Mouse (Mus musculus): Measurements from ENCODE around the gene Ncf1. TPM values are rescaled to one million over a fixed set of nuclear protein-coding genes. Genes with fewer than 3 reads are reported as not detected.

Gene Ncf1
- polyA plus RNA-seq, 1 experiment from 2014 or later = 2.7 TPM

DNA sequence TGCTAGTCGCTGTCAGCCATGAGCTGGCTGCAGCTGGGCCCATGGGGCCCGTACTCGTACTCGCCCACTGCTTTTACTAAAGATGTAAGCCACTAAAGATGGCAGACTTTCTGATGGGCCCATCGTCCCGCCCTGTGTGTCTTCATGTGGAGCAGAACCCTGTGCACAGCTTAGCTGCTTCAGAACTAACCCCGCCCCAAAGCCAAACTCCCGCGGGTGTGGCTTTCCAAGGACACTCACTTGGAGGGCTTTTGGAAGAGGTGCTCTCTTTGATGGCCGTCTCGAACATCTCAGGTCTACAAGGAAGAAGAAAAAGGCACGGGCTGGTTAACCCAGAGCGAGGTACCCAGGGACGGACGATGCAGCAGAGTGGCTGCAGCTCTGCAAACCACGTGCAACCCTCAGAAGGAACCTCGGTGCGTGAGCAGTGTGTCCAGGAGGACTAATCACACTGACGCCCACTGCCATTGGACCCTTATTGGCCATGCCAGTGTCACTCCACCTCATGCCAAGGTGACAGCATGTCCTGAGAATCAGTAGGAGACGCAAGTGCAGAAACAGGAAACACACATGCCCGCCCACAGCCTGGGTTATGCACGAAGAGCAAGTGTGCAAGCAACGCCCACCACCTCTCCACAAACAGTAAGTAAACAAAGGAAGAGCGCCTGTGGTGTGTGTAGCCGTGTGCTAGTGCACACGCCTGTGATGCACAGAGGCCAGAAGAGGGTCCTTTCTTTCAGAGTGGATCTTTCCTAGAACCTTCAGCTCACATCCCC, 14.4 kb upstream of the Ncf1 start:
- Histone ChIP-seq H3K27ac (replicated peaks) (no peak overlapping the region), H3K9me3 (no peaks in the 10 kb centered on the region), H3K4me1 (no peaks in the 10 kb centered on the region), H3K36me3 (peaks cover 100% of the 10 kb centered on the region), H3K4me2 (no peak overlapping the region), H3K4me3 (no peak overlapping the region), H3K27me3 (replicated peaks) (no peaks in the 10 kb centered on the region), H3K9ac (no peak overlapping the region)
- no peak for ATAC-seq (ENCODE audit: extremely low read depth, insufficient number of reproducible peaks, low FRiP score, low TSS enrichment)
- 91% methylated on average over 26 of the region's 26 CpGs for WGBS

DNA sequence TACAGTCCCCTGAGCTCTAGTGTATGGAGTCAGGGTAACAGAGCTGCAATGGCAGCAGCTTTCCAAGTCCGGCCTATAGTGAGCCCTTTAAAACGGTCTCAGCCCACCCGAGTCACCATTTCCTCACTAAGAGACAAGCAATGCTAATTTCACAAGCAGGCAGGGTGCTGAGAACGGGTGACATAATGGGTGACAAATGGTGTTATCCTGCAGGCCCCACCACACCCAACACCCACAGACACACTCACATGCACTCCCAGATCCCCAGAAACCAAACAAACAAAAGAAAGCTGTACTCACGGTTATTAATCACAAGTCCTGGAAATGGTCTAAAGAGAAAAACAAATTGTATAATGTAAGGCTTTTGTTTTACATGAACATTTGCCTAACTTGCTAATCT, 12.4 kb upstream of the Ncf1 start:
- H3K4me2 ChIP-seq = no peak overlapping the region
- no peak for ATAC-seq (ENCODE audit: extremely low read depth, insufficient number of reproducible peaks, low FRiP score, low TSS enrichment)
- 79% methylated on average over 5 of the region's 5 CpGs for WGBS

GRCm38 (mm10) chr5:134237936-134238760, 8.7 kb upstream of the Ncf1 start:
- Histone ChIP-seq H3K27ac (replicated peaks) (no peak overlapping the region), H3K4me2 (no peak overlapping the region), H3K9ac (no peak overlapping the region), H3K9me3 (no peaks in the 10 kb centered on the region), H3K4me3 (no peak overlapping the region), H3K27me3 (replicated peaks) (no peaks in the 10 kb centered on the region), H3K36me3 (peaks cover 78% of the 10 kb centered on the region), H3K4me1 (peaks cover 36% of the 10 kb centered on the region)
- WGBS = 90% methylated on average over 28 of the region's 28 CpGs
- no peak for ATAC-seq (ENCODE audit: extremely low read depth, insufficient number of reproducible peaks, low FRiP score, low TSS enrichment)

More for the DNA sequence above, 12.4 kb upstream of the Ncf1 start:
- H3K4me1 ChIP-seq = no peaks in the 10 kb centered on the region
- H3K27me3 ChIP-seq (replicated peaks) = no peaks in the 10 kb centered on the region
- peaks cover 100% of the 10 kb centered on the region for H3K36me3 ChIP-seq
- no peak overlapping the region for H3K27ac ChIP-seq (replicated peaks)
- no peaks in the 10 kb centered on the region for H3K9me3 ChIP-seq
- H3K9ac ChIP-seq = no peak overlapping the region
- no peak overlapping the region for H3K4me3 ChIP-seq

DNA sequence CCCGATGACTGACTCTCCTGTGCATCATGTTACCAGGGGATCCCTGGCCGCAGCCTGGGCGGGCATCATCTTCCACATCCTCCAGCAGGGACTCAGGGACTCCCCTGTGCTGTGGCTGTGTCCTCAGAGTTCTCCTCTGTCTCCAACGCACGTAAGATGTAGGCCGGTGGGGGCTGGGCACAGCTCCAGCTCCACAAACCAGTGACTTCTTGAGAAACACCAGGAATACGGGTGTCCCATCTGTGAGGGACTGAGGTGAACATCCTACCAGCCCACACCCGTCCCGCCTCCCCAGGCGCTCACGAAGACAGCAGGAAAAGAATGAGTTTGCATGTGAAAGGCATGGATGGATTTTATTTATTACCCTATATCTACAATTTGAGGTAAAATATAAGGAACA, 8.1 kb upstream of the Ncf1 start:
- ATAC-seq (ENCODE audit: extremely low read depth, insufficient number of reproducible peaks, low FRiP score, low TSS enrichment) = no peak
- no peaks in the 10 kb centered on the region for H3K27me3 ChIP-seq (replicated peaks)
- WGBS = 92% methylated on average over 11 of the region's 11 CpGs

DNA sequence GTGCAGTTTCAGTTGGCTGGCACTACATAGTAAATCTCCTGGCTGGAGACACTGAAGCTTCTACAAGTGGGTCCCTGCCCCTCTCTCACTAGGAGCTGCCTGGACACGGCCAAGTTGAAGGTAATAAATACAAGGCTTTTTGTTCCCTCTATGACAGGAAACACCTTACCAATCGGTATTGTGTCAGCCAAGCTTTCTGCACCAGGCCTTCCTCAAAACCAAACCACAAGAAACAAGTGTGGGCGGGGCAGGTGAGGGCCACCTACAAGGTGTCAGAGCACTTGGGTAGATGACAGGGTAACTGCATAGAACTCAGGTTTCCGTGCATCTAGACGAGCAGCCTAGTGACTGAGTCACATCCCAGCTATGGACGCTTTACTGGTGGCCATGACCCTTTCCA, 7.4 kb upstream of the Ncf1 start:
- no peak overlapping the region for H3K4me3 ChIP-seq
- H3K27ac ChIP-seq (replicated peaks) = 0 out of 2 replicates have a peak overlapping the region, but pooled peaks have one; percentile 53
- no peak for ATAC-seq (ENCODE audit: extremely low read depth, insufficient number of reproducible peaks, low FRiP score, low TSS enrichment)
- no peaks in the 10 kb centered on the region for H3K27me3 ChIP-seq (replicated peaks)
- peaks cover 64% of the 10 kb centered on the region for H3K36me3 ChIP-seq
- no peaks in the 10 kb centered on the region for H3K9me3 ChIP-seq
- no peak overlapping the region for H3K4me2 ChIP-seq
- no peak overlapping the region for H3K9ac ChIP-seq
- H3K4me1 ChIP-seq = peaks cover 48% of the 10 kb centered on the region
- 88% methylated on average over 6 of the region's 6 CpGs for WGBS

More for the DNA sequence above, 8.1 kb upstream of the Ncf1 start:
- H3K4me2 ChIP-seq = no peak overlapping the region
- peaks cover 42% of the 10 kb centered on the region for H3K4me1 ChIP-seq
- no peak overlapping the region for H3K4me3 ChIP-seq
- H3K27ac ChIP-seq (replicated peaks) = no peak overlapping the region
- H3K9me3 ChIP-seq = no peaks in the 10 kb centered on the region
- peaks cover 71% of the 10 kb centered on the region for H3K36me3 ChIP-seq
- no peak overlapping the region for H3K9ac ChIP-seq

- Histone ChIP-seq H3K9ac (no peak overlapping the region), H3K4me2 (no peak overlapping the region), H3K4me3 (no peak overlapping the region), H3K36me3 (peaks cover 59% of the 10 kb centered on the region), H3K27me3 (replicated peaks) (no peaks in the 10 kb centered on the region), H3K27ac (replicated peaks) (peak overlapping the region; percentile 53; the same call in 1 of the 2 replicates), H3K4me1 (peaks cover 48% of the 10 kb centered on the region), H3K9me3 (no peaks in the 10 kb centered on the region)
- 77% methylated on average over 3 of the region's 3 CpGs for WGBS
- no peak for ATAC-seq (ENCODE audit: extremely low read depth, insufficient number of reproducible peaks, low FRiP score, low TSS enrichment)
Observed at GRCm38 (mm10) chr5:134236241-134236640, 6.8 kb upstream of the Ncf1 start.

DNA sequence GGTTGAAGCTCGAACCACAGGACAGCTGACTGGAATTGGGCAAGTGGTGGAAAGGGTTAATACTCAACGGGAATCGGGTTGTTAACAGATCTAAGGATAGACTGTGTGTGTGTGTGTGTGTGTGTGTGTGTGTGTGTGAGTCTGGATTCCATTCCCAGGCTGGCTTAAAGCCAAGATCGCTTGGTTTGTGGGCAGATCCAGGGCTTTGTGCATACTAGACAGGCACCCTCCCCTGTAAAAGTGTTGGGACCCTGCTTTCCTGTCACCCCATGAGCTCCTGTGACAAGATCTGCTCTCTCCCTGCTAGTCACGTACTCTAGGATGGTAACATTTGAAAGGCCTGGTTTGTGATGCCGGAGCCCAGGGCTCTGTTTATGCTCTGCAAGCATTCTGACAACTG, 5.7 kb upstream of the Ncf1 start:
- H3K27me3 ChIP-seq (replicated peaks) = no peaks in the 10 kb centered on the region
- H3K9me3 ChIP-seq = no peaks in the 10 kb centered on the region
- 22% methylated on average over 6 of the region's 6 CpGs for WGBS
- H3K4me3 ChIP-seq = no peak overlapping the region
- ATAC-seq (ENCODE audit: extremely low read depth, insufficient number of reproducible peaks, low FRiP score, low TSS enrichment) = peak; percentile 2; the same call in 1 of the 2 replicates
- peak overlapping the region; percentile 67 for H3K9ac ChIP-seq
- H3K4me2 ChIP-seq = no peak overlapping the region
- peak overlapping the region; percentile 80 for H3K27ac ChIP-seq (replicated peaks)
- peaks cover 48% of the 10 kb centered on the region for H3K4me1 ChIP-seq
- peaks cover 47% of the 10 kb centered on the region for H3K36me3 ChIP-seq

DNA sequence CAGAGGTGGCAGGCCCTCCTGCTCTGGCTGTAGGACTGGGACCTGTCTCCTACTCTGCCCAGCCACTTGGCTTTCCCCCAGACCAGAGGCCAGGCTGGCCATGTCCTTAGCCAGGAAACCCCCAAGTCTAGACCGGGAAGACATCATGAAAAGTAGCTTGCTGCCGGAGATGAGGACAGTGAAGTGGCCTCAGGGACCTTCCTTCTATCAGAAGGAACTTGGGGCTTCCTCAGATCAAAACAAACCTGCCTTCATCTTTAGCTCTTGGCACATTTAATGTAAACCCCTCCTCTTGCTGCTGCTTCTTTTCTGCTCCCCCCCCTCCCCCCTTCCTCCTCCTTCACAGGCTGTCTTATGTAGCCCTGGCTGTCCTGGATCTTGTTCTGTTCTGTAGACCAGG, 4.8 kb upstream of the Ncf1 start:
- WGBS = 42% methylated on average over 2 of the region's 2 CpGs
- no peak for ATAC-seq (ENCODE audit: extremely low read depth, insufficient number of reproducible peaks, low FRiP score, low TSS enrichment)
- Histone ChIP-seq H3K27me3 (replicated peaks) (no peaks in the 10 kb centered on the region), H3K27ac (replicated peaks) (peak overlapping the region; percentile 80), H3K9me3 (no peaks in the 10 kb centered on the region), H3K36me3 (peaks cover 38% of the 10 kb centered on the region), H3K4me1 (peaks cover 48% of the 10 kb centered on the region), H3K9ac (peak overlapping the region; percentile 67; the same call in 1 of the 2 replicates), H3K4me3 (no peak overlapping the region), H3K4me2 (no peak overlapping the region)

DNA sequence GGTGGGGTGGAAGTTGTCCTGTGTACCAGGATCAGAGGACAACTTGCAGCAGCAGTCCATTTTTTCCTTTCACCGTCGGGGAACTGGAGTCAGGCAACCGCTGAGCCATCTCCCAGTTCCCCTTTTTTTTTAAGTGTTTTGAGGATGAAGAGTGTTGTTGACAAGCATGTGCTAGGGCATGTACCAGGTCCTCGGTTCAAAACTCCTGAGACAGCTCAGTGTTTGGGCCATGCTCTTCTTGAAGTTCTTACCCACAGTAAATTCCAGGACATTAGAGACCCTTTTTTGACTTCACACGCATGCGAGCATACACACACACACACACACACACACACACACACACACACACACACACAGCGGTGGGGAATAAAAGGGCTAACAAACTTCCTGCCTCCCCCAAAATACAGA, 3.8 kb upstream of the Ncf1 start:
- no peaks in the 10 kb centered on the region for H3K27me3 ChIP-seq (replicated peaks)
- ATAC-seq (ENCODE audit: extremely low read depth, insufficient number of reproducible peaks, low FRiP score, low TSS enrichment) = no peak
- peak overlapping the region; percentile 14; the same call in 1 of the 2 replicates for H3K27ac ChIP-seq (replicated peaks)
- peaks cover 53% of the 10 kb centered on the region for H3K4me1 ChIP-seq
- H3K9me3 ChIP-seq = no peaks in the 10 kb centered on the region
- no peak overlapping the region for H3K9ac ChIP-seq
- H3K36me3 ChIP-seq = peaks cover 29% of the 10 kb centered on the region
- H3K4me2 ChIP-seq = no peak overlapping the region
- 50% methylated on average over 7 of the region's 7 CpGs for WGBS
- no peak overlapping the region for H3K4me3 ChIP-seq

- 36% methylated on average over 7 of the region's 7 CpGs for WGBS
- H3K4me3 ChIP-seq = no peak overlapping the region
- H3K9ac ChIP-seq = peak overlapping the region; percentile 59; the same call in 1 of the 2 replicates
- H3K36me3 ChIP-seq = peaks cover 22% of the 10 kb centered on the region
- H3K9me3 ChIP-seq = no peaks in the 10 kb centered on the region
- peak overlapping the region; percentile 33; the same call in 1 of the 2 replicates for H3K27ac ChIP-seq (replicated peaks)
- H3K4me1 ChIP-seq = peaks cover 59% of the 10 kb centered on the region
- H3K27me3 ChIP-seq (replicated peaks) = no peaks in the 10 kb centered on the region
- no peak overlapping the region for H3K4me2 ChIP-seq
- no peak for ATAC-seq (ENCODE audit: extremely low read depth, insufficient number of reproducible peaks, low FRiP score, low TSS enrichment)
Observed at GRCm38 (mm10) chr5:134232568-134232967, 3.1 kb upstream of the Ncf1 start.

DNA sequence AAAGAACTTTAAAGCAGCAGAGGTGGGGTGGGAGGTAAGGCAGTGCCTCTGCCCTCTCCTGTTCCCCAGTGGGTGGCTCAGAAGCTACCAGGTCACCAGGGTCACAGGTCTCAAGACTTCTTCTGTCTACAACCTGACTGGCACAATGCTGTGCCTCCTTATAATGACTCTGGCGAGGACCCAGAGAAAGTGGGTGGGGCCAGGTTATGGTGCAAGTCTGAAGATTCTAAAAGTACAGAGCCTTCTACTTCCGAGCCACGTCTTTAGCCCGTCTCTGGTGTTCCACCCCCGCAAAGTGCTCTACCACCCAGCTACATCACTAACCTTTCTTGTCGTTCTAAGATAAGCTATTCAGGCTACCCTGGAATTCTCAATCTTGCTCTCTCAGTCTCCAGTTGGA, 2.7 kb upstream of the Ncf1 start:
- no peak overlapping the region for H3K4me2 ChIP-seq
- H3K27me3 ChIP-seq (replicated peaks) = no peaks in the 10 kb centered on the region
- peaks cover 63% of the 10 kb centered on the region for H3K4me1 ChIP-seq
- H3K9me3 ChIP-seq = no peaks in the 10 kb centered on the region
- H3K4me3 ChIP-seq = no peak overlapping the region
- peak overlapping the region; percentile 33; the same call in 1 of the 2 replicates for H3K27ac ChIP-seq (replicated peaks)
- peaks cover 17% of the 10 kb centered on the region for H3K36me3 ChIP-seq
- ATAC-seq (ENCODE audit: extremely low read depth, insufficient number of reproducible peaks, low FRiP score, low TSS enrichment) = no peak
- WGBS = 43% methylated on average over 6 of the region's 6 CpGs
- H3K9ac ChIP-seq = peak overlapping the region; percentile 59; the same call in 1 of the 2 replicates

Measured in heart, embryonic 13.5 days (tissue).